Mouse (Mus musculus) embryonic facial prominence, embryonic 15.5 days (tissue): Measurements from ENCODE around the gene Igf1r. TPM values are rescaled to one million over a fixed set of nuclear protein-coding genes. Genes with fewer than 3 reads are reported as not detected.
A peak's percentile ranks its signal among the peaks of the same experiment; 100 is the strongest.

Source experiments
- ATAC-seq: fragments of 200-750 bp; cut with Nextera tagmentation; 2 replicates; pipeline ENCODE4 v1.8.0; 2017; ENCODE audit warnings: low read depth, moderate TSS enrichment; ENCODE audit not compliant: insufficient number of reproducible peaks, low FRiP score, low TSS enrichment
- H3K27ac ChIP-seq: fragments of 300-500 bp; sonication (generic); replicated peaks from 2 replicates; pipeline ENCODE4 v1.5.1; 2015; ENCODE audit warnings: mild to moderate bottlenecking, inconsistent platforms
- H3K27me3 ChIP-seq: fragments of 300-500 bp; sonication (generic); 2 replicates; pipeline ENCODE4 v1.6.1; 2015; ENCODE audit warnings: inconsistent platforms
- H3K36me3 ChIP-seq: fragments of 300-500 bp; sonication (generic); 2 replicates; pipeline ENCODE4 v1.6.1; 2015; ENCODE audit warnings: mild to moderate bottlenecking, inconsistent platforms
- H3K4me1 ChIP-seq: fragments of 300-500 bp; sonication (generic); 2 replicates; pipeline ENCODE4 v1.6.1; 2015; ENCODE audit warnings: inconsistent platforms
- H3K4me2 ChIP-seq: fragments of 300-500 bp; sonication (generic); replicated peaks from 2 replicates; pipeline ENCODE4 v1.6.1; 2015; ENCODE audit warnings: mild to moderate bottlenecking, inconsistent platforms
- H3K4me3 ChIP-seq: fragments of 300-500 bp; sonication (generic); replicated peaks from 2 replicates; pipeline ENCODE4 v1.5.1; 2015; ENCODE audit warnings: mild to moderate bottlenecking, inconsistent platforms
- H3K9ac ChIP-seq: fragments of 300-500 bp; sonication (generic); 2 replicates; pipeline ENCODE4 v1.6.1; 2015; ENCODE audit warnings: inconsistent platforms
- H3K9me3 ChIP-seq: fragments of 300-500 bp; sonication (generic); replicated peaks from 2 replicates; pipeline ENCODE4 v1.6.1; 2016; ENCODE audit warnings: inconsistent platforms
- WGBS: fragments of 180-500 bp; shearing (Covaris S2); methylation state at CpG from one replicate; pipeline ENCODE4 v1.1.7; 2015; 5-methylcytosine and 5-hydroxymethylcytosine counted together
- polyA plus RNA-seq: library from polyadenylated mRNA; unstranded; fragments of >200 nt; fragmentation: Nextera tagmentation; extraction: Ambion mirVana; gene quantifications from 2 replicates; pipeline ENCODE4 v1.2.1, GENCODE M21; 2015

Igf1r gene
- polyA plus RNA-seq, 1 experiment from 2014 or later = 26.2 TPM

GRCm38 (mm10) chr7:68054498-68054897 lies 101.9 kb downstream of the Igf1r start:
- Histone ChIP-seq H3K36me3 (no peaks in the 10 kb centered on the region), H3K4me1 (peaks cover 26% of the 10 kb centered on the region), H3K9ac (no peak overlapping the region), H3K4me2 (peak overlapping the region; percentile 15; the same call in 1 of the 2 replicates), H3K27me3 (no peaks in the 10 kb centered on the region), H3K4me3 (no peak overlapping the region), H3K9me3 (no peaks in the 10 kb centered on the region), H3K27ac (peak overlapping the region; percentile 58; the same call in 1 of the 2 replicates)
- 13% methylated on average over 2 of the region's 2 CpGs for WGBS
- ATAC-seq = no peak

DNA sequence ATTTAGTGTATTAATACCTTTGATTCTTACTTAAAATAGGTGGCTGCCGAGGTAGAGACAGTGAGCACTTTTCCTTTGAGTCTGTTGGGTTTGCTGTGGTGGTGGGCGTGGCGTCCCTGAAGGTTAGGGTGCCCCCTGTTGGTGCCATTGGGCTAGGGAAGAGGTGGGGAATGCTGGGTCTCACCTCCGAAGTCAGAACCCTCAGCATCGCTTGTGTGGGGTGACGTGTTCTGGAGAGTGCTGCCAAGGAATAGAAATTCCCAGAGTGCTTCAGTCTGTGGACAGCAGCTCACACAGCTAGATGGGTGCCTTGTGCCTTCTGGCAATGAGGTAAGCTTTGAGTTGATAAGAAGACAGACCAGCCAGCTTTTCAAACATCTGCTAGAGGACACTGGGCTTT lies 102.3 kb downstream of the Igf1r start:
- 68% methylated on average over 6 of the region's 6 CpGs for WGBS
- Histone ChIP-seq H3K4me3 (no peak overlapping the region), H3K27ac (peak overlapping the region; percentile 58; the same call in 1 of the 2 replicates), H3K4me1 (peaks cover 23% of the 10 kb centered on the region), H3K27me3 (no peaks in the 10 kb centered on the region), H3K9me3 (no peaks in the 10 kb centered on the region), H3K36me3 (no peaks in the 10 kb centered on the region), H3K9ac (no peak overlapping the region), H3K4me2 (peak overlapping the region; percentile 15; the same call in 1 of the 2 replicates)
- no peak for ATAC-seq

DNA sequence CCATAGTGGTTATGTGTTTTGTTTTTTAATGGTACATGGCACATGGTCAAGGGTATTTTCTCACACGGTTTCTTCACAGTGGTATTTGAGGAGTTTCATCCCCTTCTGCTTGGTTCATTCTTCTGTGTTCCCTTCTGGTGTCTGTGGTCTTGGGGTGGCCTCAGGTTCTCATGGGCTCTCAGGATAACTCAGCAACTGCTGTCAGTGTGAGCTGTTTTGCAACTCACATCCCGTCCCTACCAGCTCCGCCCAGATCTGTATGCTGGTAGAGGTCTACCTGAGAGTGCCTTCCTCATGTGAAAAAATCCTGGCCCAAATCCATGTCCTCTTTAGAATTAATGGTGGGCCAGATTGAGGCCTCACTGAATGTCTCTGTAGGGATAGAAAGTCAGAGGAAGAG lies 104.4 kb downstream of the Igf1r start:
- no peak for ATAC-seq
- Histone ChIP-seq H3K27ac (no peak overlapping the region), H3K27me3 (no peaks in the 10 kb centered on the region), H3K4me1 (peaks cover 43% of the 10 kb centered on the region), H3K4me2 (no peak overlapping the region), H3K4me3 (no peak overlapping the region), H3K9me3 (no peaks in the 10 kb centered on the region), H3K9ac (no peak overlapping the region), H3K36me3 (no peaks in the 10 kb centered on the region)
- WGBS = 74% methylated on average over 3 of the region's 3 CpGs

GRCm38 (mm10) chr7:68059690-68060089 lies 107.1 kb downstream of the Igf1r start:
- Histone ChIP-seq H3K36me3 (no peaks in the 10 kb centered on the region), H3K27ac (no peak overlapping the region), H3K27me3 (no peaks in the 10 kb centered on the region), H3K4me3 (no peak overlapping the region), H3K9ac (no peak overlapping the region), H3K4me2 (no peak overlapping the region), H3K9me3 (no peaks in the 10 kb centered on the region), H3K4me1 (peaks cover 52% of the 10 kb centered on the region)
- ATAC-seq = no peak
- WGBS = 72% methylated on average over 6 of the region's 6 CpGs

GRCm38 (mm10) chr7:68061434-68061833 lies 108.8 kb downstream of the Igf1r start:
- Histone ChIP-seq H3K27me3 (no peaks in the 10 kb centered on the region), H3K4me3 (no peak overlapping the region), H3K36me3 (no peaks in the 10 kb centered on the region), H3K27ac (peak overlapping the region; percentile 77; the same call in 1 of the 2 replicates), H3K9ac (no peak overlapping the region), H3K9me3 (no peaks in the 10 kb centered on the region), H3K4me2 (0 out of 2 replicates have a peak overlapping the region, but pooled peaks have one; percentile 2), H3K4me1 (peaks cover 52% of the 10 kb centered on the region)
- WGBS = 56% methylated on average over 9 of the region's 9 CpGs
- ATAC-seq = no peak

DNA sequence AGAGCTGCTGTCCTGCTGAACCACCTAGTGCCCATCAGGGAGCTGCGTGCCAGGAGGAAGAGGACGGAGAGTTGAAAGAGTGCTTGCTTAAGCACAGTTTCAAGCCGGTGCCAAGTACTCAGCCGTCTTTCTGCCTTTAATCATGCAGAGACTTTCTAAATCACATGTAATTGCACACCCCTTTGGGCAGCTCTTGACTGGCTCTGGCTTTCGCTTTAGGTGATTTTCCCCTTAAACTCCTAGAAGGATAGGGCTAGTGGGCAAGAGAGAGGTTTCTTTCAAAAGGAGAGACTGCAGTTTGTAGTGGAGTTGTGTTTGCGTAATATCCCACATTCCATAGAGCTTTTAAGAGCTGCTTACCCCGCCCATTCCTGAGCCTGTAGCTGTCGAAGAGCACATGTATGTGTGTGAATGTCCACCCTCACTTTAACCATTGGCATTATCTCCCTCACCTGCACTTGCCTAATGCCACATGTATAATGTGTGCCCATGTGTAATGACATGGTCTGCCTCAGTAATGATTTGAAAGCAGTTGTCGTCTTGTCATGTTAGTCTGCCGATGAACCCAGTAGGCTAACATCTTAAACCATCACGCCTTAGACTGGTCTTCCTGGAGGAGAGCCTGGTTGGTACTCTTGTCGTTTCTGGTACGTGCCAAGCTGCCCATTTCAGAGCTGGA lies 109.7 kb downstream of the Igf1r start:
- H3K9ac ChIP-seq = no peak overlapping the region
- H3K4me3 ChIP-seq = no peak overlapping the region
- peak overlapping the region; percentile 77 for H3K27ac ChIP-seq
- H3K9me3 ChIP-seq = no peaks in the 10 kb centered on the region
- no peaks in the 10 kb centered on the region for H3K27me3 ChIP-seq
- no peaks in the 10 kb centered on the region for H3K36me3 ChIP-seq
- no peak overlapping the region for H3K4me2 ChIP-seq
- 52% methylated on average over 13 of the region's 13 CpGs for WGBS
- H3K4me1 ChIP-seq = peaks cover 52% of the 10 kb centered on the region
- no peak for ATAC-seq

- no peak overlapping the region for H3K4me2 ChIP-seq
- H3K27ac ChIP-seq = peak overlapping the region; percentile 77
- peak; percentile 86 for ATAC-seq
- no peaks in the 10 kb centered on the region for H3K36me3 ChIP-seq
- peaks cover 52% of the 10 kb centered on the region for H3K4me1 ChIP-seq
- H3K9me3 ChIP-seq = no peaks in the 10 kb centered on the region
- no peak overlapping the region for H3K4me3 ChIP-seq
- no peak overlapping the region for H3K9ac ChIP-seq
- 39% methylated on average over 5 of the region's 5 CpGs for WGBS
- H3K27me3 ChIP-seq = no peaks in the 10 kb centered on the region
These were observed 110.2 kb downstream of the Igf1r start for GRCm38 (mm10) chr7:68062849-68063208.

GRCm38 (mm10) chr7:68063711-68064110 lies 111.1 kb downstream of the Igf1r start:
- H3K4me3 ChIP-seq = no peak overlapping the region
- no peaks in the 10 kb centered on the region for H3K9me3 ChIP-seq
- H3K36me3 ChIP-seq = no peaks in the 10 kb centered on the region
- no peaks in the 10 kb centered on the region for H3K27me3 ChIP-seq
- H3K27ac ChIP-seq = no peak overlapping the region
- H3K4me1 ChIP-seq = peaks cover 52% of the 10 kb centered on the region
- no peak overlapping the region for H3K9ac ChIP-seq
- WGBS = 71% methylated on average over 9 of the region's 9 CpGs
- no peak overlapping the region for H3K4me2 ChIP-seq
- no peak for ATAC-seq

- no peak for ATAC-seq
- Histone ChIP-seq H3K9me3 (no peaks in the 10 kb centered on the region), H3K27ac (no peak overlapping the region), H3K27me3 (no peaks in the 10 kb centered on the region), H3K4me2 (no peak overlapping the region), H3K4me1 (peaks cover 55% of the 10 kb centered on the region), H3K9ac (no peak overlapping the region), H3K4me3 (no peak overlapping the region), H3K36me3 (no peaks in the 10 kb centered on the region)
- WGBS = 93% methylated on average over 8 of the region's 8 CpGs
These were observed 111.5 kb downstream of the Igf1r start for GRCm38 (mm10) chr7:68064120-68064519.

GRCm38 (mm10) chr7:68064647-68065362 lies 112.2 kb downstream of the Igf1r start:
- Histone ChIP-seq H3K36me3 (no peaks in the 10 kb centered on the region), H3K9ac (no peak overlapping the region), H3K4me2 (no peak overlapping the region), H3K27me3 (no peaks in the 10 kb centered on the region), H3K4me3 (no peak overlapping the region), H3K4me1 (peaks cover 62% of the 10 kb centered on the region), H3K27ac (no peak overlapping the region), H3K9me3 (no peaks in the 10 kb centered on the region)
- ATAC-seq = no peak
- WGBS = 62% methylated on average over 11 of the region's 11 CpGs

- H3K4me1 ChIP-seq = peaks cover 63% of the 10 kb centered on the region
- 79% methylated on average over 6 of the region's 6 CpGs for WGBS
- H3K4me2 ChIP-seq = no peak overlapping the region
- no peak overlapping the region for H3K27ac ChIP-seq
- H3K27me3 ChIP-seq = no peaks in the 10 kb centered on the region
- no peak for ATAC-seq
- no peak overlapping the region for H3K4me3 ChIP-seq
- no peaks in the 10 kb centered on the region for H3K9me3 ChIP-seq
- H3K36me3 ChIP-seq = no peaks in the 10 kb centered on the region
- no peak overlapping the region for H3K9ac ChIP-seq
These were observed 113.3 kb downstream of the Igf1r start for GRCm38 (mm10) chr7:68065904-68066303.
